Mouse (Mus musculus) neural tube, embryonic 14.5 days (tissue): ENCODE measurements around the gene Lsm7. TPM values are rescaled to one million over a fixed set of nuclear protein-coding genes. Genes with fewer than 3 reads are reported as not detected.

Experiments used
- ATAC-seq: fragments of 200-750 bp; cut with Nextera tagmentation; 2 replicates; pipeline ENCODE4 v1.8.0; 2017; ENCODE audit warnings: low read depth, mild to moderate bottlenecking, moderate TSS enrichment, moderate library complexity
- H3K27ac ChIP-seq: fragments of 300-500 bp; sonication (generic); 2 replicates; pipeline ENCODE4 v1.5.1; 2014; ENCODE audit warnings: low read depth, mild to moderate bottlenecking, control low read depth, low read length, moderate library complexity, mixed read lengths
- H3K27me3 ChIP-seq: fragments of 300-500 bp; sonication (generic); 2 replicates; pipeline ENCODE4 v1.6.1; 2014; ENCODE audit warnings: low read length; ENCODE audit not compliant: control insufficient read depth, insufficient read depth
- H3K36me3 ChIP-seq: fragments of 300-500 bp; sonication (generic); 2 replicates; pipeline ENCODE4 v1.6.1; 2014; ENCODE audit warnings: low read length, mixed read lengths; ENCODE audit not compliant: control insufficient read depth, insufficient read depth
- H3K4me1 ChIP-seq: fragments of 300-500 bp; sonication (generic); 2 replicates; pipeline ENCODE4 v1.6.1; 2014; ENCODE audit warnings: low read length; ENCODE audit not compliant: control insufficient read depth, insufficient read depth
- H3K4me2 ChIP-seq: fragments of 300-500 bp; sonication (generic); 2 replicates; pipeline ENCODE4 v1.6.1; 2014; ENCODE audit warnings: mild to moderate bottlenecking, low read depth, low read length, control low read depth
- H3K4me3 ChIP-seq: fragments of 300-500 bp; sonication (generic); 2 replicates; pipeline ENCODE4 v1.5.1; 2014; ENCODE audit warnings: low read depth, low read length, control low read depth, mixed read lengths
- H3K9ac ChIP-seq: fragments of 300-500 bp; sonication (generic); replicated peaks from 2 replicates; pipeline ENCODE4 v1.6.1; 2014; ENCODE audit warnings: low read depth, mild to moderate bottlenecking, control low read depth, low read length, mixed read lengths
- H3K9me3 ChIP-seq: fragments of 300-500 bp; sonication (generic); 2 replicates; pipeline ENCODE4 v1.6.1; 2016; ENCODE audit warnings: low read length; ENCODE audit not compliant: control insufficient read depth
- WGBS: fragments of 180-500 bp; shearing (Covaris S2); extraction: QIAGEN DNeasy Blood & Tissue Kit; methylation state at CpG from one replicate; pipeline ENCODE4 v1.1.7; 2014; 5-methylcytosine and 5-hydroxymethylcytosine counted together
- polyA plus RNA-seq: library from polyadenylated mRNA; unstranded; fragments of >200 nt; fragmentation: Nextera tagmentation; extraction: Ambion mirVana; gene quantifications from 2 replicates; pipeline ENCODE4 v1.2.1, GENCODE M21; 2014

The Lsm7 gene
- polyA plus RNA-seq, 1 experiment from 2014 or later = 260 TPM

GRCm38 (mm10) chr10:80899591-80900317, 44.7 kb upstream of the Lsm7 start:
- Histone ChIP-seq H3K4me3 (peak overlapping the region; percentile 47), H3K4me2 (peak overlapping the region; percentile 93), H3K27me3 (no peaks in the 10 kb centered on the region), H3K9ac (peak overlapping the region; percentile 66), H3K36me3 (peaks cover 34% of the 10 kb centered on the region), H3K27ac (peak overlapping the region; percentile 69), H3K4me1 (peaks cover 19% of the 10 kb centered on the region), H3K9me3 (no peaks in the 10 kb centered on the region)
- whole genome bisulfite sequencing = 16% methylated on average over 25 of the region's 25 CpGs
- peak; percentile 0; the same call in 1 of the 2 replicates for ATAC-seq

GRCm38 (mm10) chr10:80899074-80899473, 44.1 kb upstream of the Lsm7 start:
- H3K4me1 ChIP-seq = peaks cover 19% of the 10 kb centered on the region
- no peak for ATAC-seq
- H3K36me3 ChIP-seq = peaks cover 28% of the 10 kb centered on the region
- no peak overlapping the region for H3K27ac ChIP-seq
- H3K4me2 ChIP-seq = peak overlapping the region; percentile 93; the same call in 1 of the 2 replicates
- no peak overlapping the region for H3K9ac ChIP-seq
- no peaks in the 10 kb centered on the region for H3K27me3 ChIP-seq
- 88% methylated on average over 8 of the region's 8 CpGs for WGBS
- no peak overlapping the region for H3K4me3 ChIP-seq
- H3K9me3 ChIP-seq = no peaks in the 10 kb centered on the region

- ATAC-seq = no peak
- Histone ChIP-seq H3K4me1 (peaks cover 19% of the 10 kb centered on the region), H3K27me3 (no peaks in the 10 kb centered on the region), H3K4me2 (peak overlapping the region; percentile 24; the same call in 1 of the 2 replicates), H3K36me3 (peaks cover 17% of the 10 kb centered on the region), H3K9me3 (no peaks in the 10 kb centered on the region), H3K9ac (no peak overlapping the region), H3K27ac (no peak overlapping the region), H3K4me3 (0 out of 2 replicates have a peak overlapping the region, but pooled peaks have one; percentile 2)
- 30% methylated on average over 41 of the region's 41 CpGs for WGBS
These were observed 43.0 kb upstream of the Lsm7 start for GRCm38 (mm10) chr10:80897861-80898510.

GRCm38 (mm10) chr10:80896581-80897485, 41.8 kb upstream of the Lsm7 start:
- no peak overlapping the region for H3K4me3 ChIP-seq
- H3K27me3 ChIP-seq = no peaks in the 10 kb centered on the region
- H3K27ac ChIP-seq = no peak overlapping the region
- no peak for ATAC-seq
- no peak overlapping the region for H3K4me2 ChIP-seq
- H3K9me3 ChIP-seq = no peaks in the 10 kb centered on the region
- H3K4me1 ChIP-seq = peaks cover 19% of the 10 kb centered on the region
- 71% methylated on average over 24 of the region's 24 CpGs for WGBS
- peaks cover 6% of the 10 kb centered on the region; the same call in 1 of the 2 replicates for H3K36me3 ChIP-seq
- no peak overlapping the region for H3K9ac ChIP-seq

- Histone ChIP-seq H3K4me3 (no peak overlapping the region), H3K4me1 (peaks cover 17% of the 10 kb centered on the region), H3K4me2 (no peak overlapping the region), H3K36me3 (peaks cover 6% of the 10 kb centered on the region; the same call in 1 of the 2 replicates), H3K27me3 (no peaks in the 10 kb centered on the region), H3K27ac (no peak overlapping the region), H3K9me3 (no peaks in the 10 kb centered on the region), H3K9ac (no peak overlapping the region)
- 92% methylated on average over 6 of the region's 6 CpGs for WGBS
- no peak for ATAC-seq
These were observed 40.7 kb upstream of the Lsm7 start for GRCm38 (mm10) chr10:80895697-80896096.

- WGBS = 91% methylated on average over 7 of the region's 7 CpGs
- no peak overlapping the region for H3K4me2 ChIP-seq
- H3K4me3 ChIP-seq = no peak overlapping the region
These were observed 40.1 kb upstream of the Lsm7 start for GRCm38 (mm10) chr10:80895100-80895499.

GRCm38 (mm10) chr10:80887181-80887580, 32.2 kb upstream of the Lsm7 start:
- H3K4me3 ChIP-seq = no peak overlapping the region
- no peak overlapping the region for H3K4me2 ChIP-seq
- no peak overlapping the region for H3K27ac ChIP-seq
- H3K4me1 ChIP-seq = no peaks in the 10 kb centered on the region
- H3K27me3 ChIP-seq = no peaks in the 10 kb centered on the region
- 75% methylated on average over 11 of the region's 11 CpGs for WGBS
- ATAC-seq = no peak
- H3K9ac ChIP-seq = no peak overlapping the region
- H3K36me3 ChIP-seq = no peaks in the 10 kb centered on the region
- no peaks in the 10 kb centered on the region for H3K9me3 ChIP-seq

More at GRCm38 (mm10) chr10:80895100-80895499, 40.1 kb upstream of the Lsm7 start:
- H3K9ac ChIP-seq = no peak overlapping the region
- peaks cover 6% of the 10 kb centered on the region; the same call in 1 of the 2 replicates for H3K36me3 ChIP-seq
- no peaks in the 10 kb centered on the region for H3K9me3 ChIP-seq
- no peaks in the 10 kb centered on the region for H3K27me3 ChIP-seq
- peaks cover 17% of the 10 kb centered on the region for H3K4me1 ChIP-seq
- ATAC-seq = no peak
- no peak overlapping the region for H3K27ac ChIP-seq

- no peaks in the 10 kb centered on the region for H3K27me3 ChIP-seq
- no peak overlapping the region for H3K9ac ChIP-seq
- H3K27ac ChIP-seq = no peak overlapping the region
- H3K4me3 ChIP-seq = no peak overlapping the region
- no peaks in the 10 kb centered on the region for H3K9me3 ChIP-seq
- H3K4me2 ChIP-seq = no peak overlapping the region
- no peaks in the 10 kb centered on the region for H3K36me3 ChIP-seq
- 22% methylated on average over 10 of the region's 10 CpGs for WGBS
- ATAC-seq = no peak
- no peaks in the 10 kb centered on the region for H3K4me1 ChIP-seq
These were observed 26.3 kb upstream of the Lsm7 start for GRCm38 (mm10) chr10:80881301-80881700.
